Mouse (Mus musculus): ENCODE data around the gene H2-Ab1.
"Not testable (repeated sequence)": the region's sequence is repeated elsewhere in the genome, so short reads cannot be mapped to it uniquely, and the experiment has no call there.

Gene H2-Ab1

DNA sequence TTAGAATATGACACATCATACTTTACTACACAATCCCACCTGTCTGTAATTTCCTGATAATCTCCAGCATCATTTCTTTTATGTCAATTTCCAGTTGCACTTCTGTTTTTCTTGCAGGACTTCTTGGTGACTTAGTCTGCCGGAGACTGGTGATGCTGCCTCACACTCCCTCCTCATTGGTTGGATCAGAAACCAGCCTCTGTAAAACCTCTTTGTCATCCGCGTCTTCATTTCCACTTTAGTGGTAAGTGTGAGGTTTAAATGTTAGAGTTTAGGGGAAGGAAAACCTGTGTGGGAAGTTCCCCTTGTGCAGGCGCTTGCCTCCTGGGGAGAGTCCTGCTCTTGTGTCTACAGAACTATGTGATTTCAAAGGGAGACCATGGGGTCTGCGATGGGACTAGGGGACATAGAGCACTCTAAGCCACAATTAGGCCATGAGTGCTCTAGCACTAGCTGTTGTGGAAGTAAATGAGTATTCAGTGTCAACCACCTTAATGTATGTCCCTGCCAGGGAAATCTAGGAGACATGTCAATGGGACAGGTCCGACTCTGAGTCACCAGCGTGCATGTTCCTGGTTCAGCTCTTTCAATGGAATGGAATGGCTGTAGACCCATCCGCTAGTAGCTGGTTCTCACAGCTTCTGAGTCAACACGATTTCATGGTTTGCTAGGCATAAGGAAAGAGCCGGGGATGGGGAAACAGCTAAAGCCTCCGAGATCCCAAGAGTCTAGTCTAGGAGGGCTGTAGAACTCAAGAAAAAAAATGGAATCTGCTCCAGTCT, at the start of gene H2-Ab1:
H2-Ab1 (plus strand) TSS at position 96 of the 782 bp plus-strand sequence.
- in situ Hi-C loops (cut with MboI, MseI): no loop called here

DNA sequence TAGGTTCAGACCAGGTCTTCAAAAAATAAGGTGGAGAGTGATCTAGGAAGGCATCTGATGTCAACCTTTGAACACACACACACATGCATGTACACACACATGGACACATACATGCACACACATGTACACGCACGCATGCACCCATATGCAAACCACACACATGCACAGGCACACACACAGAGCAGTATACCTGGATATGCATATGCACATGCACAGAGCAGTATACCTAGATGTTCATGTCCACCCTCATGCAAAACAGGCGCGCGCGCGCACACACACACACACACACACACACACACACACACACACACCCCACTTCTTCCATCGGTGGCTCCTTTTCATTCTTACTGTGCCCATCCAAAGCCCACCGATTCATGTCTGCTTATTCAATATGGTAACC, 49.6 kb upstream of the H2-Ab1 start:
- in situ Hi-C loops (cut with MboI, MseI): no loop called here

DNA sequence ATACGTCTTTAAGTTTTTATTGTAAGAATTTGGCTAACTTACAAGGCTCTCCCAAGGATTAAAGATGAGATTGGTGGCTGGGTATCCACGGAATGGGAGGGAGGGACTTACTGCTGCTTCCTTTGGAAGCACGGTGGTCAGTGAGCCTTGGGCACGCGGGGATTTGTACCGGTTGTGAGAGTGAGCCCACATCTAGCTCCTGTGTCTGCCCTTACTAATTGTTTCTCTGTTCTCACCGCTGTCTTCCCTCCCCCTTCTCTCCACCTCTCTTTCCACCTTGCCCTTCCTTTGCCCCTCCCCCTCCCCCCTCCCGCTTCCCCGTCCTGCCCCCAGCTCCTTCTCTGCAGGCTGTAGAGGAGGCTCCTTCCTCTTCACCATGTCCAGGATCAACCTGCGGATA, 49.1 kb upstream of the H2-Ab1 start:
- in situ Hi-C loops (cut with MboI, MseI): no loop called here

DNA sequence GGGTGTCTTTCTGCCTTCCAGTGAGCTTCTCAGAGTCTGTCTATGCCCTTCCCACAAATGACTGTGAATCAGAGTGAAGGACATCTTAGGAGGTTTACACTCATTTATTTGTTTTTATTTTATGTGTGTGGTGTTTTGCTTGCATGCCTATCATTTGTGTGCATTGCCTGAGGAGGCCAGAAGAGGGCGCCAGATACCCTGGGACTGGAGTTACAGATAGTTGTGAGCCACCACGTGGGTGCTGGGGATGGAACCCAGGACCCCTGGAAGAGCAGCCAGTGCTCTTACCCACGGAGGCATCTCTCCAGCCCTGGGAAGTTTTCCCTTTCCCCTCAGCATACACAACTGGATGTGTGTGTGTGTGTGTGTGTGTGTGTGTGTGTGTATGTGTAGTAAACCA, 47.8 kb upstream of the H2-Ab1 start:
- in situ Hi-C loops (cut with MboI, MseI): loop anchor here (5.0 kb wide), 2 partner anchors 37 to 38 kb away; no protein-coding TSS in a partner anchor

DNA sequence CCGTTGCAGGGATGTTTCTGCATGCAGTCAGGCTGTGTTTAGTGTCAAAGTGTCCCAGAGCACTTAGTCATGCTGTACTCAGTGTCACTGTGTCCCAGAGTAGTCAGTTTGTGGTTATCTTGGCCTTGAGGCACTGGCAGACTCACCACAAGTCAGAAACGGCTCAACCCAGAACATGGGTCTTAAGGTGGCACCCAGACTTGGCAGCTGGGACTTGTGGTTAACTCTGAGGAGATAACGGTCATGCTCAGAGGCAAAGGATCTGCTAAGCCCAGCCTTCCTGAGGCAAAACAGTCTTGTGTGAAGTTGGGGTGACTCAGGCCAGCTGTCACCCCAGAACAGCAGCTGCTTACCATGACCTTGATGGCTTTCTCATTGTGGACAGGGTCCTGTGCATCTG, 46.9 kb upstream of the H2-Ab1 start:
- in situ Hi-C loops (cut with MboI, MseI): loop anchor here (5.0 kb wide), 2 partner anchors 37 to 38 kb away; no protein-coding TSS in a partner anchor

DNA sequence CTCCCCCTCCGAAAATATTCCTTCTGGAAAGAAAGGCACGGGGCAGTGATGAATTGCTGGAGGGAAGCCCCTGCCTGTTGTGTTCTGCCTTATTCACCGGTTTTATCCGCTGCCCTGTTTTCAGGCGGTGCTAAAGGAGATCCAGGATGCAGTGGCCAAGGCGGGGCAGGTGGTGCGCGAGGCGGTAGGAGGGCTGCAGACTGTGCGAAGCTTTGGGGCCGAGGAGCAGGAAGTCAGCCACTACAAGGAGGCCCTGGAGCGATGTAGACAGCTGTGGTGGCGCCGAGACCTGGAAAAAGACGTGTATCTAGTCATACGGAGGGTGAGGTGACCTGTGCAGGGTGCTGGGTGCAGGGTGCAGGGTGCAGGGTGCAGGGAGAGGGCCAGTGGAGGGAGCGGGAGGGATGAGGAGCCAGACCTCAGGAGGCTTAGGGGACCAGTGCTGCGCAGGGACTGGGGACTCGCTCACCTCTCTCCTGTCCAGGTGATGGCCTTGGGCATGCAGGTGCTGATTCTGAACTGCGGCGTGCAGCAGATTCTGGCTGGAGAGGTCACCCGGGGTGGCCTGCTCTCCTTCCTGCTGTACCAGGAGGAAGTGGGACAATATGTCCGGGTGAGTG, 45.6 kb upstream of the H2-Ab1 start:
- in situ Hi-C loops (cut with MboI, MseI): loop anchor here (5.0 kb wide), 2 partner anchors 35 to 40 kb away; no protein-coding TSS in a partner anchor

DNA sequence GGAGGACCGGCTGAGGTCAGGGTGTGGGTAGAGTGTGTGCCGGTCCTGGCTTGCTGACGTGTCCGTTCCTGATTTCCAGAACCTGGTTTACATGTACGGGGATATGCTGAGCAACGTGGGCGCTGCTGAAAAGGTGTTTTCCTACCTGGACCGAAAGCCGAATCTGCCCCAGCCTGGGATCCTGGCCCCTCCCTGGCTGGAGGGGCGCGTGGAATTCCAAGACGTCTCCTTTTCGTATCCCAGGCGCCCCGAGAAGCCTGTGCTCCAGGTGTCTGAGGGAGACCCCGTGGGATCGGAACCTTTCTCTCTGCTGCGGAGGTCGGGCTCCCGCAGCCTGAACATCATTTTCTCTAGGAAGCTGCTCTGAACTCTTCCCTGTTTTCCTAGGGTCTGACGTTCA, 43.6 kb upstream of the H2-Ab1 start:
- in situ Hi-C loops (cut with MboI, MseI): loop anchor here (5.0 kb wide), 2 partner anchors 33 to 42 kb away; no protein-coding TSS in a partner anchor

DNA sequence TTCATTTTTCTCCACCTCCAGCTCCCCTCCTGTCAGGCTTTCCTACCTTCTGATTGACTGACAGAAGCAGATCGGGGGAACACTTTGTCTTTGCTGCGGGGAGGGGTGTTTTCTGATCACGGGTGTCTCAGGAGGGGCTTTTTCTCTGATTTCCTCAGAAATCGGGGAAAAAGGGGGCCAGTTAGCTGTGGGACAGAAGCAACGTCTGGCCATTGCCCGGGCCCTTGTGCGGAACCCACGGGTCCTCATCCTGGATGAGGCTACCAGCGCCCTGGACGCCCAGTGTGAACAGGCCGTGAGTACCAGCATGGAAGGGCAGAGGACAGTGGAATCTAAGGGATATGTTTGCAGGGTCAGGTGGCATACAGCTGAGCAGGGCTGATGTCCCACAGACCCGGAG, 42.3 kb upstream of the H2-Ab1 start:
- in situ Hi-C loops (cut with MboI, MseI): no loop called here

DNA sequence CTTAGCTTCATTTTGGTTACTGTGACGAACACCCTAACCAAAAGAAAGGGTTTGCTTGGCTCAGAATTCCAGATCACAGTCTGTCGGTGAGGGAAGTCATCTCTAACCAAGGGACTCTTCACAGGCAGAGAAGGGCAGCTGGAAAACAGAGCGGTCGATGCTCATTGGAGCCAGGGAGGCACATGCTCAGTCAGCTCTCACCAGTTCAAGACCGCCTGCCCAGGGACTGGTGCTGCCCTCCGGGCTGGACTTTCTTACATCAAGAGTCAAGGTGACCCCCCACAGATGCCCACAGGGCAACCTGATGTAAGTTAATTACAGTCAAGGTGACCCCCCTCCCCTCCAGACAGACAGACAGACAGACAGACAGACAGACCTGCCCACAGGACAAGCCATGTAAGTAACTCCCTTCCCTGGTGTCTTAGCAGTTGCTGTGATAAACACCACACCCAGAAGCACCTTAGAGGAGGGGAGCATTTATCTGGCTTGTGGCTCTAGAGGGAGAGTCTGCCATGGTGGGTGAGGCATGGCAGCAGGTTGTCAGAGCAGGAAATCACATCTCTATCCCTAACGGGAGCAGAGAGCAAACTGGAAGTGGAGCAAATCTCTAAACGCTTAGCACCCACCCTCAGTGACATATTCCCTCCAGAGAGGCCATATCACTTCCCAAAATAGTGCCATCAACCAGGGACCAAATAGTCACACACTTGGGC, 40.1 kb upstream of the H2-Ab1 start:
- in situ Hi-C loops (cut with MboI, MseI): no loop called here

DNA sequence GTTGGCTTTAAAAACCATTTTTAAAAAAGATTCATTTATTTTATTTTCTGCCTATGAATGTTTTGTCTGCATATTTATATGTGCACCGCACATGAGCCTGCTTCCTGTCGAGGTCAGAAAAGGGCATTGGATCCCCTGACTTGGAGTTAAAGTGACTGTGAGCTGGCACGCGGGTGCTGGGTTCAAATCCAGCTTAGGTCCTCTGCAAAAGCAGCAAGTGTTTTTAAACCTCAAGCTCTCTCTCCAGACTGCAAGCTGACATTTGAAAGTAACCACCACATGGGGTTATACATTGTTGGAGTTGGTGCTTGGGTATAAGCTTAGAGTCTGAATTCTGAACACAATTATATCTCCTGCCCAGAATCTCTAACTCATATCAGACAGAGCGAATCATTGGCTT, 39.5 kb upstream of the H2-Ab1 start:
- in situ Hi-C loops (cut with MboI, MseI): no loop called here

DNA sequence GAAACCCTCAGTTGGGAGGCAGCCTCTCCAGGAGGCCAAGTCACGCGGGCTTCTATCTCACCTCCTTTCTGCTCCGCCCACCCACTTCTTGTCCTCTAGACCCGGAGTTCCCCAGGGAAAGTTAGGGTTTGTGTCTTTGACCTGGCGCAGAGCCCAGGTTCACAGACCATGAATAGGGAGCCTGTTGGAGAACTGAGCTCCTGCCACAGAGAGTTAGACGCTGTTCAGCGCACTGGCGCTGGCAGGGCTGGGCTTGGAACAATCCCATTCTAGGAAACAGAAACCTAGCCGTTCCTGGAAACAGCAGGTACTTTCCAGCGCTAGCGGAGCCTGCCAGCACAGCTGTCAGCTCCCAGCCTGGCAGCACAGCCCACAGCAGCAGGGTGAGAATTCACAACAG, 38.8 kb upstream of the H2-Ab1 start:
- in situ Hi-C loops (cut with MboI, MseI): no loop called here

DNA sequence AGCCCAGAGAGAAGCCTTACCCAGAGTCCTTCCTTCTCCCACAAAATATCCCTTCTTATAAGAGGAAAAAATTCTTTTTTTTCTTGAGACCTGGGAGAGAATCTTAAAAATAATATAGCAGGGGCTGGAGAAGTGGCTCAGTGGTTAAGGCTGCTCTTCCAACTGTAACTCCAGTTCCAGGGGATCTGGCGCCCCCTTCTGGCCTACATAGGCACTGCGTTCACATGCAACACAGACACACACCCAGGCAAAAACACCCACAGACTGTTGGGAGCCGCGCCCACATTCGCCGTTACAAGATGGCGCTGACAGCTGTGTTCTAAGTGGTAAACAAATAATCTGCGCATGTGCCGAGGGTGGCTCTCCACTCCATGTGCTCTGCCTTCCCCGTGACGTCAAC, 38.4 kb upstream of the H2-Ab1 start:
- in situ Hi-C loops (cut with MboI, MseI): not testable (repeated sequence)

DNA sequence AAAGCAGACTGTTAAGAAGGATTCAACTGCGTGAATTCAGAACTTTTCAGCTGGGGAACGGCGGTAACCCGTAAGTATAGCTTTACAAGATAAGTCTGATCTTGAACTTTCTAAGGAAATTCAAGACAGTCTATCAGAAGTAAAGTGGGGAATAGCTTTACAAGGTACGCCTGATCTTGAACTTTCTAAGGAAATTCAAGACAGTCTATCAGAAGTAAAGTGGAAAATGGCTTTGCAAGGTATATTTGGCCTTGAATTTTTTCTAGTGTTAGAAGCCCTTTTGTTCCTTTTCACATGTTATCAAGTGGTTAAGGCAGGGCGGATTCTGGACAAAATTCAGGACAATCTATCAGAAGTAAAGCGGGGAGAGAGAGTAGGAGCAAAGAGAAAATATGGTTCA, 37.7 kb upstream of the H2-Ab1 start:
- in situ Hi-C loops (cut with MboI, MseI): not testable (repeated sequence)

DNA sequence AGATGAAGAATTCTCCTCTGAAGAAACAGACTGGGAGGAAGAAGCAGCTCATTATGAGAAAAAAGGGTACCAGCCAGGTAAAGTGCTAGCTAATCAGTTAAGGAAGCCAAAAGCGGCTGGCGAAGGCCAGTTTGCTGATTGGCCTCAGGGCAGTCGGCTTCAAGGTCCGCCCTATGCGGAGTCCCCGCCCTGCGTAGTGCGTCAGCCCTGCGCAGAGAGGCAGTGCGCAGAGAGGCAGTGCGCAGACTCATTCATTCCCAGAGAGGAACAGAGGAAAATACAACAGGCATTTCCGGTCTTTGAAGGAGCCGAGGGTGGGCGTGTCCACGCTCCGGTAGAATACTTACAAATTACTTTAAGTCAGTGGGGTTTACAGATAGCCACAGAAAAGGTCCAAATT, 37.1 kb upstream of the H2-Ab1 start:
- in situ Hi-C loops (cut with MboI, MseI): not testable (repeated sequence)

DNA sequence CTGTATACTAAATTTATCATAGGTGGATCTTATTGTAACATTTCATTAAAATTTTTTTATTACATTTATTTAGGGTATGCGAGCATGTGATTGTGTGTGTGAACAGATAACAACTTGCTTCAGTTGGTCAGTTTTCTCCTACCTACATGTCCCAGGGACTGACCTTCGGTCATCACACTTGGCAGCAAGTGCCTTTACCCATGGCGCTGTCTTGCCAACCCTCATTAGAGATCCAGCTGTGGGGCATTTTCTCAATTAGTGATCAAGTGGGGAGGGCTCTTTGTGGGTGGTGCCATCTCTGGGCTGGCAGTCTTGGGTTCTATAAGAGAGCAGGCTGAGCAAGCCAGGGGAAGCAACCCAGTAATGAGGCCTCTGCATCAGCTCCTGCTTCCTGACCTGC, 32.7 kb upstream of the H2-Ab1 start:
- in situ Hi-C loops (cut with MboI, MseI): no loop called here

DNA sequence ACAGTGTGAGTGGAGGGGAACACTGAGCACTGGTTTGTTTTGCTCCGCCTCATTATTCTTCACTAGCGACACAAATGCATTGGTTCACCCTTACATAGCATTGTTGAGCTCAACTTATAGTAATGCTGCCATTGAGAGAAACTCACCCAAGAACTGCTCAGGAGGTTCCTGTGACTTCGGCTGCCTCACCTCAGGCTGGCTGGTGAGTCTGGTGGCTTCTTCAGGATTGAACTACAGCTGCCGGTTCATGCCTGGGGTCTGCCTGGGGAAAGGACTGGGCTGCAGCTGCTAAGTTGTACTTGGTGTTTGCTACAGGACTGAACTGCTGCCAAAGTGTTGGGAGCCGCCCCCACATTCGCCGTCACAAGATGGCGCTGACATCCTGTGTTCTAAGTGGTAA, 32.1 kb upstream of the H2-Ab1 start:
- in situ Hi-C loops (cut with MboI, MseI): no loop called here

DNA sequence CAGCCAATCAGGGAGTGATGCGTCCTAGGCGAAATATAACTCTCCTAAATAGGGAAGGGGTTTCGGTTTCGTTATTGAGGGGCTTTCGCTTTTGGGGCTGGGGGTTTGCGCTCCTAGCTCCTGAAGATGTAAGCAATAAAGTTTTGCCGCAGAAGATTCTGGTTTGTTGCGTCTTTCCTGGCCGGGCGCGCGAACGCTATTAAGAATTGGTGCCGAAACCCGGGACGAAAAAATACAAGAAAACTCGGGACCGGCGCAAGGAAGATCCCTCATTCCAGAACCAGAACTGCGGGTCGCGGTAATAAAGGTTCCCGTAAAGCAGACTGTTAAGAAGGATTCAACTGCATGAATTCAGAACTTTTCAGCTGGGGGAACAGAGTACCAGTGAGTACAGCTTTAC, 31.6 kb upstream of the H2-Ab1 start:
- in situ Hi-C loops (cut with MboI, MseI): not testable (repeated sequence)

DNA sequence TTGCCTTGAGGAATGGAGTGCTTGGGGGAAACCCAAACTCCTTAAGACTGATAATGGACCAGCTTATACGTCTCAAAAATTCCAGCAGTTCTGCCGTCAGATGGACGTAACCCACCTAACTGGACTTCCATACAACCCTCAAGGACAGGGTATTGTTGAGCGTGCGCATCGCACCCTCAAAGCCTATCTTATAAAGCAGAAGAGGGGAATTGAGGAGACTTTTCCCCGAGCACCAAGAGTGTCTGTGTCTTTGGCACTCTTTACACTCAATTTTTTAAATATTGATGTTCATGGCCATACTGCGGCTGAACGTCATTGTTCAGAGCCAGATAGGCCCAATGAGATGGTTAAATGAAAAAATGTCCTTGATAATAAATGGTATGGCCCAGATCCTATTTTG, 26.5 kb upstream of the H2-Ab1 start:
- in situ Hi-C loops (cut with MboI, MseI): not testable (repeated sequence)

DNA sequence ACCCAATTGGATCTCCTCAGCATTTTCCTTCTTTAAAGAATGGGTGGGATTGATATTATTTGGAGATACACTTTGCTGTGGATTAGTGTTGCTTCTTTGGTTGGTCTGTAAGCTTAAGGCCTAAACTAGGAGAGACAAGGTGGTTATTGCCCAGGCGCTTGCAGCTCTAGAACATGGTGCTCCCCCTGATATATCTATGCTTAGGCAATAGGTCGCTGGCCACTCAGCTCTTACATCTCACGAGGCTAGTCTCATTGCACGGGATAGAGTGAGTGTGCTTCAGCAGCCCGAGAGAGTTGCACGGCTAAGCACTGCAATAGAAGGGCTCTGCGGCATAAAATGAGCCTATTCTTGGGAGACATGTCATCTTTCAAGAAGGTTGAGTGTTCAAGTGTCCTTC, 25.5 kb upstream of the H2-Ab1 start:
- in situ Hi-C loops (cut with MboI, MseI): not testable (repeated sequence)

DNA sequence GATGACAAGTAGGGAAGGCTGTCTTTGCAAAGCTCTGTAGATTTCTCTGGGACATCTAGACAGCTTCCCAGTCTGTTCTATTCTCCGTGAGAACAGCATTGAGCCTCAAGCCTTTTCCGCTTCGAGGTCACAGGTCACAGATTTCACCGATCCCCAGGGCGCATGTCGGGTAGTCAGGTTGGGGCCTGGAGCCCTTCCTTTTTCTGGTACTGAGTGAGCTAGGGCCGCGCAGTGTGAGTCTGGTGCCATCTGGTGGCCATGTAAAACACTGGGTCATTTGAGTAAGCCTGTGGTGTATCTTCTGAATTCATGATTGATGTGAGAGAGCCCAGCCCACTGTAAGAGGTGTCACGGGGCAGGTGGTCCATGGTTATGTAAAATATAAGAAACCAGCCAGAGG, 22.6 kb upstream of the H2-Ab1 start:
- in situ Hi-C loops (cut with MboI, MseI): loop anchor here (5.0 kb wide), 1 partner anchor 63 kb away; no protein-coding TSS in a partner anchor

DNA sequence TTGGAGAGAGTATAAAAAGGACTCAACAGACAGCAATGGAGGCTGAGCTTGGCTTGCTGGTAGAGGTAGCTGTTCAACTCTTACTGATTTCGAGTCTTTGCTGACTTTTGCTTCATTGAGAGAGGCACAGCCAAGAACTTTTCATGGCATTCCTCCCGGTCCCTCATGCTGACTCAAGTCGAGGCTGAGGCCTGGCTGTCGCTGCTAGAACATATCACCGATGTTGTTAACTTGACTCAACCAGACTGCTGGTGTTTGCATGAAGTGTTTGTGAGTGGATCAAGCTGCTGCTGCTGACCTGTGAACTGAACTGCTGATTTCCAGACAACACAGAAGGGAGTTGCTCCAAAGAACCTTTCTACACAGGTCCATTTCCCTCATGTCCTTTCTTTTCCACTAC, 20.8 kb upstream of the H2-Ab1 start:
- in situ Hi-C loops (cut with MboI, MseI): loop anchor here (5.0 kb wide), 1 partner anchor 64 kb away; no protein-coding TSS in a partner anchor

DNA sequence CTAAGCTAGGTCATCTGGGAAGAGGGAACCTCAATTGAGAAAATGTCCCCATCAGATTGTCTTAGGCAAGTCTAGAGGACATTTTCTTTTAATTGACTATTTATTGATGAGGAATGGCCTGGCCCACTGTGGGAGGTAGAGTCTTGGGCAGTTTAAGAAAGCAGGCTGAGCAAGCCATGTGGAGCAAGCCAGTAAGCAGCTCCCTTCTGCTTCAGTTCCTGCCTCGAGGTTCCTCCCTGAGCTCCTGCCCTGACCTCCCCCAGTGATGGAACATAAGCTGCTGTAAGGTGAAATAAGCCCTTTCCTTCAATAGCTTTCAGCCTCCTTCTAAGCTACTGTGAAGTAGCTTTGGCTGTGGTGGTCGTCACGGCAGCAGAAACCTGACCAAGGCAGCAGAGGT, 19.7 kb upstream of the H2-Ab1 start:
- in situ Hi-C loops (cut with MboI, MseI): loop anchor here (5.0 kb wide), 1 partner anchor 65 kb away; no protein-coding TSS in a partner anchor

Measured in regulatory T cell (primary cell).